Mouse (Mus musculus): ENCODE measurements around the gene Tbata. TPM values are rescaled to one million over a fixed set of nuclear protein-coding genes. Genes with fewer than 3 reads are reported as not detected.
A peak's percentile ranks its signal among the peaks of the same experiment; 100 is the strongest.

The Tbata gene
- total and polyA plus RNA-seq, 3 experiments: not detected

DNA sequence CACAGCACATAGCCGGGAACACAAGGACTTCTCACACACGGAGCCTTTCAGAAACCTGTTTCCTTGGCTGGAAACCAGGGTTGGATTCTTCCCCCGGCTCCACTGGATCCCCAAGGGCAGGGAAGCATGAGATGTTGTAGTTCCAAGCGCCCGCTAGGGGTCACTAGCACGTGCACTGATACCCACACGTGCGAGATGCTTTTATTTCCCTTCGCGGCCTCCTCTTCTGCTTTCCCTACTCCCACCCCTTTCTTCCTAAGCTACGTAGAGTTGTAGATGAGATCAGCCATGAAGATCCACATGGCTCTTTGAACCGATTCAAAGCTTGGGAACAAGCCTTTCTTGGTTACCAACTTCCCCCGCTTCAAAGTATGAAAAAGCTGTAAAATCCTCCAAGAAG is 40.0 kb downstream of the Tbata start (continued):
- TF ChIP-seq MAFK (IDR thresholded peaks at IDR 0.05; ENCODE audit: borderline replicate concordance, low read depth, low read length) (no peak), TCF12 (IDR thresholded peaks at IDR 0.05; ENCODE audit: low read depth, low read length) (no peak), MAZ (IDR thresholded peaks at IDR 0.05; ENCODE audit: low read depth, low read length) (no peak), BHLHE40 (IDR thresholded peaks at IDR 0.05; ENCODE audit: borderline replicate concordance, low read depth, low read length) (peak; percentile 92), HCFC1 (IDR thresholded peaks at IDR 0.05; ENCODE audit: low read depth, low read length) (no peak), ELF1 (IDR thresholded peaks at IDR 0.05; ENCODE audit: low read depth, low read length) (no peak), MAX (IDR thresholded peaks at IDR 0.05; ENCODE audit: low read length) (peak; percentile 78), MXI1 (IDR thresholded peaks at IDR 0.05; ENCODE audit: low read depth, low read length) (no peak)

DNA sequence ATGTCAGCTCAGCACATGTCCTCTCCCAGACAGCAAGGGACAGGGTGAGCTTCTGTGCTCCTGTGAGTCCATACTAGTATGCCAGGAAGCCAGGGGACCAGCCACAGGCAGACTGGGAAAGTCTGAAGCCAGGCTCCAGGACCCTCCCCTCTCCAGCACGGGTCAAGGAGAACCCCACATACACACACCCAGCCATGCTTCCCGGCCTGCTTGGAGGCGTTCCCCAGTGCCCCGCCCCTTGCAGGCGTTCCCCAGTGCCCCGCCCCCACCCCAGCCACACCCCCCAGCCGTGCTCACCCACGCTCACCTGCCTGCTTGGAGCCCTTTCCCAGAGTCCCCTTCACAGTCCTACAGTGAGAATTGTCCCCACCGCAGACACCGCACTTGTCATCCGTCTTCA is 41.1 kb downstream of the Tbata start:
- Histone ChIP-seq H3K9me3 (replicated peaks; ENCODE audit: insufficient read depth, low read length) (no peaks in the 10 kb centered on the region), H3K36me3 (ENCODE audit: control insufficient read depth in 1 of 2, insufficient read depth in 2 of 2, low read length in 2 of 2) (no peaks in the 10 kb centered on the region), H3K27me3 (ENCODE audit: control insufficient read depth in 1 of 2, insufficient read depth in 2 of 2, low read length in 2 of 2) (no peaks in the 10 kb centered on the region), H3K4me3 (ENCODE audit: control insufficient read depth in 1 of 2, insufficient read depth in 1 of 2, low read depth in 2 of 2, low read length in 2 of 2) (no peak overlapping the region), H3K27ac (ENCODE audit: control insufficient read depth, low read depth, low read length) (no peak overlapping the region), H3K9ac (ENCODE audit: control insufficient read depth, low read depth, low read length, poor library complexity, severe bottlenecking) (no peak overlapping the region), H3K4me1 (ENCODE audit: control insufficient read depth in 1 of 2, insufficient read depth in 2 of 2, low read length in 2 of 2) (peaks cover 0 to 5% of the 10 kb centered on the region in 2 experiments; a peak in 1 of 4 replicates), H3K79me2 (ENCODE audit: control insufficient read depth, insufficient read depth, low read length, poor library complexity) (no peaks in the 10 kb centered on the region)
- DNase-seq (ENCODE audit: low read depth, low spot score): no peak
- TF ChIP-seq EP300 (IDR thresholded peaks at IDR 0.05; ENCODE audit: low read depth in 1 of 2, low read length in 2 of 2) (no peak), CHD1 (IDR thresholded peaks at IDR 0.05; ENCODE audit: low read depth, low read length) (no peak), SIN3A (IDR thresholded peaks at IDR 0.05; ENCODE audit: low read length) (no peak), POLR2AphosphoS5 (IDR thresholded peaks at IDR 0.05; ENCODE audit: borderline replicate concordance, low read depth, low read length) (no peak), RCOR1 (IDR thresholded peaks at IDR 0.05; ENCODE audit: low read depth, low read length) (no peak), KAT2A (conservative IDR thresholded peaks at IDR 0.05; ENCODE audit: low read depth, low read length) (no peak), POLR2A (IDR thresholded peaks at IDR 0.05; ENCODE audit: control insufficient read depth in 1 of 2, insufficient read depth in 1 of 2, low read depth in 1 of 2, low read length in 2 of 2, poor library complexity in 1 of 2) (no peak), MAFK (IDR thresholded peaks at IDR 0.05; ENCODE audit: borderline replicate concordance, low read depth, low read length) (no peak), NRF1 (IDR thresholded peaks at IDR 0.05; ENCODE audit: insufficient read depth, low read depth, low read length, poor library complexity, severe bottlenecking) (no peak), HCFC1 (IDR thresholded peaks at IDR 0.05; ENCODE audit: low read depth, low read length) (no peak), POLR2AphosphoS2 (IDR thresholded peaks at IDR 0.05; ENCODE audit: low read length) (no peak), ETS1 (IDR thresholded peaks at IDR 0.05; ENCODE audit: low read depth, low read length) (no peak), ZNF384 (IDR thresholded peaks at IDR 0.05; ENCODE audit: low read depth, low read length) (no peak), MEF2A (IDR thresholded peaks at IDR 0.05; ENCODE audit: extremely low read depth, insufficient replicate concordance, low read depth, low read length, poor library complexity, severe bottlenecking) (no peak), TAL1 (IDR thresholded peaks at IDR 0.05; ENCODE audit: low read length) (no peak), TBP (IDR thresholded peaks at IDR 0.05; ENCODE audit: low read depth, low read length) (no peak)
